Mouse (Mus musculus): ENCODE data around the gene Aspg.

DNA sequence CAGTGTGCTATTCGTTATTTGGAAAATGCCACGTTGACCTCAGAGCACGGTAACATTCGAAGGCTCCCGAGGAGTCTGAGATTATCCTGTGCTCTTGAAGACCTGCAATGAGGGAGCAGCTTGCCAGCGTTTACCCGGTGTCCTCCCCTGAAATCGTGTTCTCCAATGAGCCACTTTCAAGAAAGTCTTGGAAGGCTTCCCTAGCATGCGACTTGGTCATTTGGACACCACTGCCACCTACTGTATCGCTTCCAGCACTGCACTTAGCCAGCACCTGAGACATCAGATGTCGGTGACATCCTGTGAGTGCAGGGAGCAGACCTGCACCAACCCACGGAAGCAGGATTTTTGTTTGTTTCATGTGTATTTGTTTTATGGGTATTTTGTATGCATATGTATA is 15.4 kb upstream of the Aspg start:
- TF ChIP-seq POLR2A (IDR thresholded peaks at IDR 0.05; ENCODE audit: borderline replicate concordance, insufficient read depth, low read length) (no peak), CTCF (IDR thresholded peaks at IDR 0.05; ENCODE audit: borderline replicate concordance, insufficient read depth, low read depth, low read length) (peak; percentile 97)
